Mouse (Mus musculus) brain, embryonic 14.5 days (tissue): ENCODE results near the gene Atg4a-ps.

Experiments
- CTCF ChIP-seq: fragments of 200-500 bp; IDR thresholded peaks from 2 replicates; pipeline ENCODE4 v1.5.1; 2012; ENCODE audit warnings: inconsistent platforms, mild to moderate bottlenecking, moderate library complexity, borderline replicate concordance; ENCODE audit not compliant: insufficient read depth, insufficient read length; ENCODE audit errors: extremely low read depth
- POLR2A ChIP-seq: fragments of 200-500 bp; IDR thresholded peaks from 2 replicates; pipeline ENCODE4 v1.6.1; 2012; ENCODE audit warnings: mild to moderate bottlenecking, inconsistent platforms, borderline replicate concordance; ENCODE audit not compliant: poor library complexity, insufficient read depth, insufficient read length, severe bottlenecking; ENCODE audit errors: extremely low read depth

DNA sequence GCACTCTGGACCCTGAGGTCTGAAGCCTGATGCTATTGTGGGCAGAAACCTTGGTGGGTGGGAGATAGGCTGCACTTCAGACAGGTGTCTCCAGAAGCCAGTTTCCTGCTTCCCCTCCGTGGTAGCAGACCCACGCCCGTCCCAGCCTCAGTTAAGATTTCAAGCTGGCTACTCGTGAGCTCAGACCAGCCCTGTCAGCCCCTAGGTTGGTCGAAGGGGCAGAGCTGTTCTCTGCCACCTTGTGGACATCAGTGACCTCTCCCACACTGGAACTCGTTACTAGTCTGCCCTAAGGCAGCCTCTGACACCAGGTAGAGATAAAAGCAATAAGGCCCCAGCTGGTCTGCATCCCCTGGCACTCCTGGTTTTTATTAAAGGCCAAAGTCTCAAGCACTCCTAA lies 28.9 kb downstream of the Atg4a-ps start:
- TF ChIP-seq CTCF = no peak
- TF ChIP-seq POLR2A = no peak
